34 mouse cellular contexts compared by ENCODE assay signal in the genomic region with DNA sequence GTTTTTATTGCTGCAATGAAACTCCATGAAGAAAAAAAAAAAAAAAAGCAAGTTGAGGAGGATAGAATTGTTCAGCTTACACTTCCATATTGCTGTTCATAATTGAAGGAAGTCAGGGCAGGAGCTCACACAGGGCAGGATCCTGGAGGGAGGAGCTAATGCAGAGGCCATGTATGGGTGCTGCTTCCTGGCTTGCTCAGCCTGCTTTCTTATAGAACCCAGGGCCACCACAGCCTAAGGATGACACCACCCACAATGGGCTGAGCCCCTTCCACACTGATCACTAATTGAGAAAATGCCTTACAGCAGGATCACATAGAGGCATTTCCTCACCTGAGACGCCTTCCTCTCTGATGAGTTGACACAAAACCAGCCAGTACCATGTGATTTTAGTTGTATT.
"Had no signal": no experiment of that assay in that cellular context is flagged by ENCODE, and none has a peak within 500 bp of the region (broad histone marks: within the 10 kb centered on the region; RNA-seq: fewer than 3 reads in every experiment).

No protein-coding gene starts in this region.

- DNase-seq: heart, postnatal 10 days; heart, postnatal 14 days; heart, postnatal 36 days; heart, postnatal 4 days; kidney, adult 11 months; kidney, adult 18-20 months; kidney, adult 2 months; kidney, adult 8-10 months; kidney, adult 9 months; kidney, postnatal 10 days; kidney, postnatal 14 days; kidney, postnatal 25 days; kidney, postnatal 36 days; kidney, postnatal 4 days; layer of hippocampus, adult 9-11 months; layer of hippocampus, postnatal 36 days had no signal

- H3K27ac ChIP-seq: heart, embryonic 10.5 days; heart, embryonic 13.5 days; heart, embryonic 15.5 days; hindbrain, embryonic 10.5 days; hindbrain, embryonic 12.5 days; hindbrain, embryonic 13.5 days; hindbrain, embryonic 14.5 days; hindbrain, embryonic 15.5 days; hindbrain, postnatal 0 days; intestine, embryonic 15.5 days; kidney, embryonic 15.5 days; kidney, postnatal 0 days; layer of hippocampus, adult 2 months had no signal

- H3K4me3 ChIP-seq: heart, embryonic 10.5 days; heart, embryonic 12.5 days; heart, embryonic 13.5 days; heart, embryonic 15.5 days; hindbrain, embryonic 10.5 days; hindbrain, embryonic 12.5 days; hindbrain, embryonic 13.5 days; hindbrain, embryonic 15.5 days; intestine, embryonic 15.5 days; kidney, embryonic 15.5 days; layer of hippocampus, adult 2 months had no signal

- H3K36me3 ChIP-seq: heart, embryonic 10.5 days; heart, embryonic 12.5 days; heart, embryonic 13.5 days; heart, embryonic 15.5 days; hindbrain, embryonic 10.5 days; hindbrain, embryonic 12.5 days; hindbrain, embryonic 13.5 days; hindbrain, embryonic 15.5 days; intestine, embryonic 15.5 days; kidney, embryonic 15.5 days had no signal

- H3K9ac ChIP-seq: heart, embryonic 12.5 days; heart, embryonic 13.5 days; heart, embryonic 15.5 days; hindbrain, embryonic 12.5 days; hindbrain, embryonic 13.5 days; hindbrain, embryonic 14.5 days; hindbrain, embryonic 15.5 days; intestine, embryonic 15.5 days; kidney, embryonic 15.5 days had no signal

- ATAC-seq: hindbrain, embryonic 16.5 days; hindbrain, postnatal 0 days; inflammation-experienced regulatory T-cells, adult 6 months; intestine, embryonic 15.5 days; intestine, embryonic 16.5 days; intestine, postnatal 0 days had no signal

- H3K4me1 ChIP-seq: heart, embryonic 10.5 days; heart, embryonic 12.5 days; heart, embryonic 13.5 days; heart, embryonic 15.5 days; hindbrain, embryonic 10.5 days; hindbrain, embryonic 12.5 days; hindbrain, embryonic 13.5 days; intestine, embryonic 15.5 days; kidney, embryonic 15.5 days had no signal

- H3K27me3 ChIP-seq: heart, embryonic 12.5 days; heart, embryonic 13.5 days; heart, embryonic 15.5 days; hindbrain, embryonic 12.5 days; hindbrain, embryonic 13.5 days; hindbrain, embryonic 15.5 days; intestine, embryonic 15.5 days; kidney, embryonic 15.5 days had no signal

- H3K9me3 ChIP-seq: heart, embryonic 10.5 days; heart, embryonic 12.5 days; heart, embryonic 13.5 days; heart, embryonic 15.5 days; hindbrain, embryonic 10.5 days; hindbrain, embryonic 12.5 days; hindbrain, embryonic 13.5 days; hindbrain, embryonic 15.5 days; intestine, embryonic 15.5 days; kidney, embryonic 15.5 days had no signal

- H3K4me2 ChIP-seq: heart, embryonic 12.5 days; heart, embryonic 13.5 days; heart, embryonic 15.5 days; hindbrain, embryonic 12.5 days; hindbrain, embryonic 13.5 days; hindbrain, embryonic 14.5 days; hindbrain, embryonic 15.5 days; intestine, embryonic 15.5 days; kidney, embryonic 15.5 days had no signal
